Mouse (Mus musculus) lung, postnatal 0 days (tissue): ENCODE measurements around the gene Twf1.

ENCODE experiments used
- CTCF ChIP-seq: IDR thresholded peaks from 2 replicates; pipeline ENCODE4 v1.5.1; 2016; ENCODE audit warnings: antibody characterized with exemption, mild to moderate bottlenecking
- EP300 ChIP-seq: IDR thresholded peaks from 2 replicates; pipeline ENCODE4 v1.6.1; 2016; ENCODE audit warnings: antibody characterized with exemption, mild to moderate bottlenecking, control low read depth

DNA sequence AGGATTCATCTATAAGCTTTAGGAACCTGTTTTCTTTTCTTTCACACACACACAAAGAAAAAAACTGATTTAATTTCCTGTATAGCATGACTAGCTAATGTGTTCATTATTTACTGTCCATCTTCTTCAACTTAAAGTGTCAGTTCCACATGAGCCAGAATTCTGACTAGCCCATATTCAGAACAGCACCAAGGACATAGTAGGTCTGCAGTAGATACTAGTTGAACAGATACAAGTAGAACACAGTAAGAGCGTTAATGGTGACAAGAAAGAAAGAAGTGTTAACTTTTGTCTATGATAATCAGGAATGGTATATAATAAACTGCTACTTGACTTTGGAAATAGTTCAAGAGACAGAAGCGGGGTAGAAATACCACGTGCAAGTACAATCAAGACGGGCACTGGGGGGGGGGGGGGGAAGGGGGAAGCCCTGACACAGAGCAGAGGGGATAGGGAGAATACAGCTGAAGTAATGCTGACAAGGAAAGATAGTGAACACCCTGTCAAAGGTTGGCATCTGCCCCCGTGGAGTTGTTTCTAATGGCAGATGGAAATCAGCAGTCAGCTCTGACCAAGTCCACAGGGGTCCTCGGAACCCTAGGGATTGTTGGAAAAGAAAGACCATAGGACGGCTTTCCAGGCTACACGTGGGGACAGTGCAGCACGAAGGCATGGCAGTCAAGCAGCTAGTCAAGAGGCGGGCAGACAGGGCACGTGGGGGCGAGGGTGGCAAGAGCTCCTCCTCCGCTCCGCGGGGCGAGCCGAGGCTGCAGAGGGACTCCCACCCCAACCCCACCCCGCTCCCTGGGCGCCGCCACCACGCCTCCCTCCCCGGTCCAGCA is 46.9 kb downstream of the Twf1 start:
- no peak for TF ChIP-seq CTCF
- TF ChIP-seq EP300: no peak
